Mouse (Mus musculus) liver, embryonic 14.5 days (tissue): ENCODE measurements at regions not wholly inside any gene's neighbourhood (a gene's known extent, or its start where the extent isn't known, plus 50 kb on each side); places are given as distances from the start of the nearest gene placed in this dataset.

Source experiments
- ATAC-seq: fragments of 200-750 bp; cut with Nextera tagmentation; 2 replicates; pipeline ENCODE4 v1.8.0; 2017; ENCODE audit warnings: moderate number of reproducible peaks, mild to moderate bottlenecking, moderate library complexity; ENCODE audit not compliant: insufficient read depth
- DNase-seq, 3 experiments: peaks; one replicate each; pipeline ENCODE4 v3.0.0-alpha.2; 2012 to 2013; ENCODE audit warnings: low read depth in 3 of 3, low spot score in 3 of 3
- H3K27ac ChIP-seq: fragments of 300-500 bp; sonication (generic); 2 replicates; pipeline ENCODE4 v1.5.1; 2014; ENCODE audit warnings: moderate library complexity, mild to moderate bottlenecking, control low read depth, inconsistent platforms
- H3K27me3 ChIP-seq: fragments of 300-500 bp; sonication (generic); 2 replicates; pipeline ENCODE4 v1.6.1; 2014; ENCODE audit warnings: mild to moderate bottlenecking, low read length, moderate library complexity; ENCODE audit not compliant: control insufficient read depth, insufficient read depth
- H3K36me3 ChIP-seq: fragments of 300-500 bp; sonication (generic); replicated peaks from 2 replicates; pipeline ENCODE4 v1.6.1; 2014; ENCODE audit warnings: low read depth; ENCODE audit not compliant: control insufficient read depth, insufficient read depth
- H3K4me1 ChIP-seq, 2 experiments: fragments of 200-500 bp in 1 of 2; fragments of 300-500 bp in 1 of 2; sonication (generic) in 1 of 2; replicated peaks; 2 replicates each; pipeline ENCODE4 v1.6.1; 2012 to 2014; ENCODE audit warnings: antibody characterized with exemption in 1 of 2, inconsistent platforms in 1 of 2, low read length in 1 of 2; ENCODE audit not compliant: control insufficient read depth in 2 of 2, insufficient read depth in 2 of 2
- H3K4me2 ChIP-seq: fragments of 300-500 bp; sonication (generic); 2 replicates; pipeline ENCODE4 v1.6.1; 2014; ENCODE audit warnings: low read depth, mild to moderate bottlenecking, control low read depth, moderate library complexity
- H3K4me3 ChIP-seq, 2 experiments: fragments of 200-500 bp in 1 of 2; fragments of 300-500 bp in 1 of 2; sonication (generic) in 1 of 2; 2 replicates each; pipeline ENCODE4 v1.5.1; 2012 to 2014; ENCODE audit warnings: low read depth in 2 of 2, low read length in 2 of 2, mild to moderate bottlenecking in 2 of 2, control low read depth in 1 of 2, inconsistent platforms in 1 of 2, moderate library complexity in 1 of 2; ENCODE audit not compliant: insufficient read depth in 1 of 2
- H3K9ac ChIP-seq: fragments of 300-500 bp; sonication (generic); replicated peaks from 2 replicates; pipeline ENCODE4 v1.6.1; 2014; ENCODE audit warnings: mild to moderate bottlenecking, control low read depth, moderate library complexity
- H3K9me3 ChIP-seq: fragments of 300-500 bp; sonication (generic); 2 replicates; pipeline ENCODE4 v1.6.1; 2016; ENCODE audit warnings: low read length, mixed read lengths; ENCODE audit not compliant: control insufficient read depth
- CTCF ChIP-seq: IDR thresholded peaks from 2 replicates; pipeline ENCODE4 v1.5.1; 2016; ENCODE audit warnings: antibody characterized with exemption, low read depth, control low read depth
- EP300 ChIP-seq: IDR thresholded peaks from 2 replicates; pipeline ENCODE4 v1.6.1; 2016; ENCODE audit warnings: antibody characterized with exemption, low read depth
- WGBS: fragments of 180-500 bp; shearing (Covaris S2); extraction: QIAGEN DNeasy Blood & Tissue Kit; methylation state at CpG from one replicate; pipeline ENCODE4 v1.1.7; 2014; ENCODE audit not compliant: insufficient replicate concordance; 5-methylcytosine and 5-hydroxymethylcytosine counted together

- DNase-seq (no peak), ATAC-seq (no peak)
- Histone ChIP-seq H3K9ac (no peak overlapping the region), H3K9me3 (no peaks in the 10 kb centered on the region), H3K4me3 (no peak overlapping the region), H3K36me3 (no peaks in the 10 kb centered on the region), H3K4me2 (no peak overlapping the region), H3K27me3 (no peaks in the 10 kb centered on the region), H3K27ac (no peak overlapping the region), H3K4me1 (no peaks in the 10 kb centered on the region)
- TF ChIP-seq CTCF (no peak), EP300 (no peak)
- WGBS, result 61% methylated on average over 4 of the region's 4 CpGs
Measured at GRCm38 (mm10) chr17:62200491-62200890, 680.6 kb downstream of the Efna5 start.

DNA sequence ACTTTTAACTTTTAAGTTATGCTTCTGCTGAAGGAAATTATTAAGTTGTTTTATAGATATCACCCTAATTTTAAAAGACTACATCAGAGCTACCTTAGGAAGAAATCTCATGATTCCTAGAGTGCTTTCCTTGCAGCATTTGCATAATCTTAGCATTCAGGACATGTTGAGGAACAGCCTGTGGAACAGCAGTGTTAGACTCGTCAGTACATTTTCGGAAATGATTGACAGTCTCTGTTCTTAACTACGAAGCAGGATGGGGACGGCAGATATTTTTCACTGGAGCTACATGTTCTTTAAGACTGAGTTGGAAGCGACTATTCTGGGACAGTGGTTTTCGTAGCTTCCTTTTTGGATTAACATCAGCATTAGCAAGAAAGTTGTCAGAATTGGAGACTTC, 681.6 kb downstream of the Efna5 start:
- Histone ChIP-seq H3K27me3 (no peaks in the 10 kb centered on the region), H3K9me3 (no peaks in the 10 kb centered on the region), H3K36me3 (no peaks in the 10 kb centered on the region), H3K4me3 (no peak overlapping the region), H3K4me1 (no peaks in the 10 kb centered on the region), H3K4me2 (no peak overlapping the region), H3K27ac (no peak overlapping the region), H3K9ac (no peak overlapping the region)
- ATAC-seq, result no peak
- 56% methylated on average over 6 of the region's 6 CpGs for WGBS
- DNase-seq, result no peak
- no peak for TF ChIP-seq CTCF

DNA sequence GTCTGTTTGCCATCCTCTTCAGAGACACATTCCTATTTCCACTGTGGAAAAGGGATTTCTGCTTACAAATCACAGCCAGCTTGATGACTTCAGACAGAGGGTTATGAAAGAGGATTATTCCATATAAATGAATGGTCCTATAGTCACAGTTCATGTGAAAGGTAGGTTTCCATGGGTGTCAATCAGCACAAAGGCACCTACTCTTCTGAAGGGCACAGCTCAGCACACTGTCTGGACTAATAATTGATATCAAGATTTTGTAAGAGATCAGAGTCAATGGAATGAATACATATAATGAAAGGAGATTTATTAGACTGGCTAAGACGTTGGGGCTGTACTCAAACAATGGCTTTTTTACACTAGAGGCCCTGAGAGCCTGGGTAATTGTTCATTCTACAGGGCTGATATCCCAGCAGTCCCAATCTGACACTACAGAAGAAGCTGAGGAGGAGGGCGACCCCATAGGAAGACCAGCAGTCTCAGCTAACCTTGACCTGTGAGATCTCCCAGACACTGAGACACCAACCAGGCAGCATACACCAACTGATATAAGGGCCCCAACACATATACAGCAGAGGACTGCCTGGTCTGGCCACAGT, 702.4 kb downstream of the Efna5 start:
- Histone ChIP-seq H3K9ac (no peak overlapping the region), H3K4me1 (no peaks in the 10 kb centered on the region), H3K4me3 (no peak overlapping the region), H3K27me3 (no peaks in the 10 kb centered on the region), H3K4me2 (no peak overlapping the region), H3K36me3 (no peaks in the 10 kb centered on the region), H3K27ac (no peak overlapping the region), H3K9me3 (no peaks in the 10 kb centered on the region)
- ATAC-seq, result no peak
- no peak for DNase-seq
- TF ChIP-seq EP300 (no peak), CTCF (no peak)
- 48% methylated on average over 2 of the region's 2 CpGs for WGBS

- H3K9ac ChIP-seq, result no peak overlapping the region
- no peak for TF ChIP-seq EP300
- TF ChIP-seq CTCF, result no peak
Measured at GRCm38 (mm10) chr17:62176336-62176735, 704.8 kb downstream of the Efna5 start.

DNA sequence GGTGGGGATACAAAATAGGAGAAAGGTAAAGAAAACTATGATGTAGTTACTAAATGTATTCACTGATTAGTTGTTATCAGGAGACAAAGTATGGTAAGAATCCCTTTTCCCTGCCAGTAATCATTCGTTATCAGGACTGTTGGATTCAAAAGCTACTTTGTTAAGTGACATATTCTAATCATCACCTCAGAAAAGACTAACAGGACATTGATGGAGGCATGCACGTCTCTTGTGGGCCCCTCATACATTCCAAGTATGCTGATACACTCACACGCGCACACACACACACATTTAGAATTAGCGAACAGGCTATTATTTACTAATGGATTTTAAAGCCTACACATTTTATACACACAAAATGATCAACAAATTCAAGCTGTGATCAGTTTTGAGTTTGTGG, 708.8 kb downstream of the Efna5 start:
- Histone ChIP-seq H3K27ac (no peak overlapping the region), H3K9ac (no peak overlapping the region), H3K4me1 (no peaks in the 10 kb centered on the region), H3K9me3 (no peaks in the 10 kb centered on the region), H3K27me3 (no peaks in the 10 kb centered on the region), H3K4me3 (no peak overlapping the region), H3K36me3 (no peaks in the 10 kb centered on the region), H3K4me2 (no peak overlapping the region)
- TF ChIP-seq EP300 (no peak), CTCF (no peak)
- DNase-seq (no peak), ATAC-seq (no peak)
- 61% methylated on average over 5 of the region's 5 CpGs for WGBS

More at GRCm38 (mm10) chr17:62176336-62176735, 704.8 kb downstream of the Efna5 start:
- Histone ChIP-seq H3K4me1 (no peaks in the 10 kb centered on the region), H3K9me3 (no peaks in the 10 kb centered on the region), H3K36me3 (no peaks in the 10 kb centered on the region), H3K4me2 (no peak overlapping the region), H3K27me3 (no peaks in the 10 kb centered on the region), H3K27ac (no peak overlapping the region), H3K4me3 (no peak overlapping the region)
- WGBS, result 62% methylated on average over 5 of the region's 5 CpGs
- no peak for ATAC-seq
- no peak for DNase-seq
